Mouse (Mus musculus) cerebellum, adult 2 months (tissue): ENCODE measurements around the gene Copz1. TPM values are rescaled to one million over a fixed set of nuclear protein-coding genes. Genes with fewer than 3 reads are reported as not detected.

Experiments used
- DNase-seq, 2 experiments: peaks; one replicate each; pipeline ENCODE4 v3.0.0; 2021
- H3K27ac ChIP-seq: fragments of 200-500 bp; 2 replicates; pipeline ENCODE4 v1.5.1; 2012; ENCODE audit warnings: low read length, control low read depth, inconsistent platforms; ENCODE audit not compliant: insufficient read depth
- H3K27me3 ChIP-seq: fragments of 200-500 bp; 2 replicates; pipeline ENCODE4 v1.6.1; 2012; ENCODE audit warnings: inconsistent platforms, mild to moderate bottlenecking, low read length, moderate library complexity; ENCODE audit not compliant: control insufficient read depth, insufficient read depth
- H3K4me1 ChIP-seq: fragments of 200-500 bp; 2 replicates; pipeline ENCODE4 v1.6.1; 2011; ENCODE audit warnings: low read length; ENCODE audit not compliant: control insufficient read depth, insufficient read depth
- H3K4me3 ChIP-seq: fragments of 200-500 bp; replicated peaks from 2 replicates; pipeline ENCODE3; 2011; ENCODE audit warnings: mild to moderate bottlenecking, low read depth, low read length, control low read depth; ENCODE audit not compliant: insufficient read depth
- CTCF ChIP-seq: fragments of 200-500 bp; IDR thresholded peaks from 2 replicates; pipeline ENCODE4 v1.5.1; 2011; ENCODE audit warnings: low read depth, mild to moderate bottlenecking, control low read depth, low read length, moderate library complexity, borderline replicate concordance; ENCODE audit not compliant: insufficient read depth
- POLR2A ChIP-seq: fragments of 200-500 bp; IDR thresholded peaks from 2 replicates; pipeline ENCODE4 v1.6.1; 2011; ENCODE audit warnings: low read length, control low read depth, borderline replicate concordance; ENCODE audit not compliant: insufficient read depth
- WGBS: fragments of 180-500 bp; shearing (Covaris S2); methylation state at CpG from one replicate; pipeline ENCODE4 v1.1.7; 2018; 5-methylcytosine and 5-hydroxymethylcytosine counted together
- polyA plus RNA-seq: library from polyadenylated mRNA; depleted of rRNA; stranded (reverse); fragments of >200 nt; gene quantifications from 2 replicates; pipeline ENCODE4 v1.2.3, GENCODE M21; 2012

The Copz1 gene
- polyA plus RNA-seq, 1 experiment = 117 TPM

- TF ChIP-seq CTCF (no peak), POLR2A (no peak)
- WGBS = 79% methylated on average over 6 of the region's 6 CpGs
- H3K4me3 ChIP-seq = no peak overlapping the region
Measured at GRCm38 (mm10) chr15:103290417-103290816, 17.9 kb downstream of the Copz1 start.

GRCm38 (mm10) chr15:103290843-103291242 lies 18.3 kb downstream of the Copz1 start:
- WGBS = 93% methylated on average over 9 of the region's 9 CpGs
- no peak for TF ChIP-seq POLR2A
- no peak for TF ChIP-seq CTCF
- peaks cover under 1% of the 10 kb centered on the region; the same call in 1 of the 2 replicates for H3K4me1 ChIP-seq
- DNase-seq = no peak
- no peaks in the 10 kb centered on the region for H3K27me3 ChIP-seq
- no peak overlapping the region for H3K4me3 ChIP-seq
- no peak overlapping the region for H3K27ac ChIP-seq

More at GRCm38 (mm10) chr15:103290417-103290816, 17.9 kb downstream of the Copz1 start:
- DNase-seq = no peak
- peaks cover 5% of the 10 kb centered on the region; the same call in 1 of the 2 replicates for H3K4me1 ChIP-seq
- no peak overlapping the region for H3K27ac ChIP-seq
- no peaks in the 10 kb centered on the region for H3K27me3 ChIP-seq

- DNase-seq = no peak
- H3K4me1 ChIP-seq = no peaks in the 10 kb centered on the region
- no peaks in the 10 kb centered on the region for H3K27me3 ChIP-seq
- H3K27ac ChIP-seq = no peak overlapping the region
- TF ChIP-seq POLR2A (no peak), CTCF (no peak)
- H3K4me3 ChIP-seq = no peak overlapping the region
- 80% methylated on average over 4 of the region's 4 CpGs for WGBS
Measured at GRCm38 (mm10) chr15:103292673-103293345, 20.3 kb downstream of the Copz1 start.

GRCm38 (mm10) chr15:103293375-103293774 lies 20.9 kb downstream of the Copz1 start:
- H3K27me3 ChIP-seq = no peaks in the 10 kb centered on the region
- WGBS = 100% methylated on average over 2 of the region's 2 CpGs
- H3K27ac ChIP-seq = no peak overlapping the region
- no peak overlapping the region for H3K4me3 ChIP-seq
- no peaks in the 10 kb centered on the region for H3K4me1 ChIP-seq
- no peak for DNase-seq
- TF ChIP-seq POLR2A (no peak), CTCF (no peak)

GRCm38 (mm10) chr15:103294649-103295048 lies 22.1 kb downstream of the Copz1 start:
- Histone ChIP-seq H3K27ac (no peak overlapping the region), H3K4me3 (no peak overlapping the region), H3K27me3 (no peaks in the 10 kb centered on the region), H3K4me1 (peaks cover 6% of the 10 kb centered on the region; the same call in 1 of the 2 replicates)
- TF ChIP-seq POLR2A = no peak
- WGBS = 88% methylated on average over 2 of the region's 2 CpGs
- DNase-seq = no peak

- Histone ChIP-seq H3K4me3 (no peak overlapping the region), H3K4me1 (peaks cover 6% of the 10 kb centered on the region; the same call in 1 of the 2 replicates), H3K27ac (no peak overlapping the region), H3K27me3 (no peaks in the 10 kb centered on the region)
- DNase-seq = no peak
- TF ChIP-seq CTCF (no peak), POLR2A (no peak)
- WGBS = 26% methylated on average over 5 of the region's 5 CpGs
Measured at GRCm38 (mm10) chr15:103295851-103296250, 23.3 kb downstream of the Copz1 start.

GRCm38 (mm10) chr15:103297313-103297712 lies 24.8 kb downstream of the Copz1 start:
- no peak for TF ChIP-seq CTCF
- TF ChIP-seq POLR2A = no peak
- Histone ChIP-seq H3K4me1 (peaks cover 6% of the 10 kb centered on the region; the same call in 1 of the 2 replicates), H3K4me3 (no peak overlapping the region), H3K27me3 (no peaks in the 10 kb centered on the region), H3K27ac (no peak overlapping the region)
- no peak for DNase-seq
- WGBS = 72% methylated on average over 6 of the region's 6 CpGs

- Histone ChIP-seq H3K4me1 (peaks cover 6% of the 10 kb centered on the region; the same call in 1 of the 2 replicates), H3K27me3 (no peaks in the 10 kb centered on the region), H3K27ac (no peak overlapping the region), H3K4me3 (no peak overlapping the region)
- TF ChIP-seq POLR2A (no peak), CTCF (no peak)
- WGBS = 73% methylated on average over 3 of the region's 3 CpGs
- DNase-seq = no peak
Measured at GRCm38 (mm10) chr15:103298026-103298425, 25.5 kb downstream of the Copz1 start.
